Mouse (Mus musculus) C2C12 (cell line): ENCODE results near the gene Nrg3.

Source experiments
- CEBPB ChIP-seq: IDR thresholded peaks from one replicate; pipeline ENCODE4 v1.6.1; 2011; ENCODE audit warnings: low read depth, mild to moderate bottlenecking, control low read depth, moderate library complexity
- CTCF ChIP-seq: IDR thresholded peaks from one replicate; pipeline ENCODE4 v1.5.1; 2011; ENCODE audit not compliant: control insufficient read depth, insufficient read depth, insufficient read length
- MAX ChIP-seq: IDR thresholded peaks from one replicate; pipeline ENCODE4 v1.6.1; 2011; ENCODE audit warnings: mild to moderate bottlenecking, control low read depth
- MYOD1 ChIP-seq: IDR thresholded peaks from one replicate; pipeline ENCODE4 v1.6.1; 2011; ENCODE audit warnings: low read depth; ENCODE audit not compliant: control insufficient read depth, insufficient read length
- MYOG ChIP-seq: IDR thresholded peaks from one replicate; pipeline ENCODE4 v1.6.1; 2011; ENCODE audit not compliant: control insufficient read depth, insufficient read length; ENCODE audit errors: extremely low read depth
- USF1 ChIP-seq: IDR thresholded peaks from one replicate; pipeline ENCODE4 v1.6.1; 2011; ENCODE audit warnings: low read depth, mild to moderate bottlenecking, control low read depth, moderate library complexity

GRCm38 (mm10) chr14:39255391-39255790 lies 217.5 kb downstream of the Nrg3 start:
- no peak for TF ChIP-seq CTCF
- TF ChIP-seq USF1, result no peak
- TF ChIP-seq MAX, result no peak
- TF ChIP-seq MYOD1, result no peak
- no peak for TF ChIP-seq MYOG
- no peak for TF ChIP-seq CEBPB
